Mouse (Mus musculus) cerebellum, adult 2 months (tissue): ENCODE data around the gene Syt1. TPM values are rescaled to one million over a fixed set of nuclear protein-coding genes. Genes with fewer than 3 reads are reported as not detected.

Experiments used
- DNase-seq, 2 experiments: peaks; one replicate each; pipeline ENCODE4 v3.0.0; 2021
- H3K27ac ChIP-seq: fragments of 200-500 bp; 2 replicates; pipeline ENCODE4 v1.5.1; 2012; ENCODE audit warnings: low read length, control low read depth, inconsistent platforms; ENCODE audit not compliant: insufficient read depth
- H3K27me3 ChIP-seq: fragments of 200-500 bp; 2 replicates; pipeline ENCODE4 v1.6.1; 2012; ENCODE audit warnings: inconsistent platforms, mild to moderate bottlenecking, low read length, moderate library complexity; ENCODE audit not compliant: control insufficient read depth, insufficient read depth
- H3K4me1 ChIP-seq: fragments of 200-500 bp; 2 replicates; pipeline ENCODE4 v1.6.1; 2011; ENCODE audit warnings: low read length; ENCODE audit not compliant: control insufficient read depth, insufficient read depth
- H3K4me3 ChIP-seq: fragments of 200-500 bp; replicated peaks from 2 replicates; pipeline ENCODE3; 2011; ENCODE audit warnings: mild to moderate bottlenecking, low read depth, low read length, control low read depth; ENCODE audit not compliant: insufficient read depth
- CTCF ChIP-seq: fragments of 200-500 bp; IDR thresholded peaks from 2 replicates; pipeline ENCODE4 v1.5.1; 2011; ENCODE audit warnings: low read depth, mild to moderate bottlenecking, control low read depth, low read length, moderate library complexity, borderline replicate concordance; ENCODE audit not compliant: insufficient read depth
- POLR2A ChIP-seq: fragments of 200-500 bp; IDR thresholded peaks from 2 replicates; pipeline ENCODE4 v1.6.1; 2011; ENCODE audit warnings: low read length, control low read depth, borderline replicate concordance; ENCODE audit not compliant: insufficient read depth
- WGBS: fragments of 180-500 bp; shearing (Covaris S2); methylation state at CpG from one replicate; pipeline ENCODE4 v1.1.7; 2018; 5-methylcytosine and 5-hydroxymethylcytosine counted together
- polyA plus RNA-seq: library from polyadenylated mRNA; depleted of rRNA; stranded (reverse); fragments of >200 nt; gene quantifications from 2 replicates; pipeline ENCODE4 v1.2.3, GENCODE M21; 2012; rRNA removed

Gene Syt1
- polyA plus RNA-seq, result 209 and 224 TPM in 2 replicates

DNA sequence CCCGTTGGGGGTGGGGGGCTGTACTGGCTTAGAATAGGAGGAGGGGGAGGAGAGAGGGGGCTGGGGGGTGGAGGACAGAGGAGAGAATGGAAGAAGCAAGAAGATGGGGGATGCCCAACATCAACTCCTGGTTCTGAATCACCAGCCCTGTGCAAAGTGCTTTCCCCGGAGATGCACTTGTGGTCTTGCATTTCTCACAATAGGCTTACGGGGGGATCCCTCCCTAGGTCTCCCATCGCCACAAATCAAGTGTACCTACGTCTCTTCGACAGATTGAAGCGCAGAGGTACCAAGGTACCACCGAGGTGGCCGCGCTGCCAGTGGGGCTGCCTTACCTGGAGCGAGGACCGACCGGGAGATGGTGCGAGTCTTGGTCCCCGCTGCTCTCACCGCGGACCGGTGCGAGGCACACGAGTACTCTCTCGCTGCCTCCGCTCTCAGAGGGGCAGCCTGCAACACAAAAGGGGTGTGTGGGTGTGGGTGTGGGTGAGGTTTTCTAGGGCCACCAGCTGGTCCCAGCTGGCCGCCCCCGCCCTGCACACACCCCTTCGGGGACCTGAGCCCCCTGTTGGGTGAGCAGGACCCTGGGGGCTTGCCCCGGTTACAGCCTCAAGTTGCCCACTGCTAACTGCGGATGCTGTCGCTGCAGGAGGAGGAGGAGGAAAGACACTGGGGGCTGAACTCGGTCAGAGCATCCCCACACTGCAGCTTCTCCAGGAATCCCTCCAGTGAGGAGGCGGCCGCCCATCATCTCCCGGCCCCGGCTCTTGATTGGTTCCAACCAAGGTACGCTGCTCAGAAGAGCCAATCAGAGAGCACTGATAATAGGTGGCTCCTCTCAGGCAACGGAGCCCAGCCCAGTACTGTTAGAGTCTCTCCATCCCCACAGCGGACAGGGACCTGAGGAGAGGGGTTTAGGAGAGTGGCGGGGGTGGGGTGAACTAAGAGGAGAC, at the start of gene Syt1:
Syt1 (minus strand) TSS at position 742 of the 953 bp plus-strand sequence.
- Histone ChIP-seq H3K4me3 (peak within 1 kb of the TSS; percentile 63), H3K27ac (peak within 1 kb of the TSS; percentile 82), H3K4me1 (peaks cover 3% of the 10 kb centered on the region; the same call in 1 of the 2 replicates), H3K27me3 (no peaks in the 10 kb centered on the region)
- peak; percentile 94 to 97 for DNase-seq
- TF ChIP-seq POLR2A, result peak; percentile 83
- no peak for TF ChIP-seq CTCF
- WGBS, result under 1% methylated on average over 37 of the region's 37 CpGs

DNA sequence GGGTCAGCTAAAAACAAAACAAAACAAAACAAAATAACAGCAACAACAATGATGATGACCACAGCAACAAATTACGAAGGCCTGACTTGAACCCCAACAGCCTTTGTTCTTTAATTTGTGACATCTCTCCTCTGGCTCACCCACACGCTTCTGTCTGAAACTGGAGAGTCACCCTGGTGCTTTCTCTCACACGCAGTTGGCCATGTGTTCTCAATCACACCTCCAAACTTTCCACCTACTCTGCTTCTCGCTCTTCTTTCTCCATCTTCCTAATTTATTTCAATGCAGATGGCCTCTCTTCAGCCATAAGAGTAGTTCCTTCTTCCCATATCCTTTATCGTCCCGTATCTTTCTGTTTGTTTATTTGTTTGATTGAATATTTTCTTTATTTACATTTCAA, 45.7 kb upstream of the Syt1 start:
- Histone ChIP-seq H3K27me3 (no peaks in the 10 kb centered on the region), H3K4me1 (no peaks in the 10 kb centered on the region), H3K27ac (no peak overlapping the region), H3K4me3 (no peak overlapping the region)
- TF ChIP-seq CTCF (no peak), POLR2A (no peak)
- no peak for DNase-seq
- WGBS, result 92% methylated on average over 6 of the region's 6 CpGs

DNA sequence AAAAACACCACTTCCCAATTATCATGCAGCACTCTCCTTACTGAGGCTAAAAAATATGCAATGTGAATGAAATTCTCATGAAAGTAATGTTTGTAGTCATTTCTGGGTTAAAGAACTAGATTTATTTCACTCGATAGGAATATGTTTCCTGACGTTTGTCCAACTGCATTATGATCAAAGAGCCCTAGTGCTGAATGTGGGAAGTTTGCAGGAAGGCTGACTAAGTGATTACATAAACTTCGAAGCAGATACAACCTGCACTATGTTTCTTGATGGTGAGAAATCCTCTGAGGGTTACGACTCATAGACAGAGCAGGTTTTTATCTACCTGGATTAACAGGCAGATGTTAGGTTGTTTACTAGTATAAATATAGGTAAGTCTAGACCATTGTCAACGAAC, 36.8 kb upstream of the Syt1 start:
- Histone ChIP-seq H3K4me1 (no peaks in the 10 kb centered on the region), H3K27me3 (no peaks in the 10 kb centered on the region), H3K4me3 (no peak overlapping the region), H3K27ac (no peak overlapping the region)
- no peak for DNase-seq
- WGBS, result 90% methylated on average over 5 of the region's 5 CpGs
- TF ChIP-seq POLR2A (no peak), CTCF (no peak)

- WGBS, result 96% methylated on average over 2 of the region's 2 CpGs
- TF ChIP-seq POLR2A, result no peak
- TF ChIP-seq CTCF, result no peak
- H3K4me1 ChIP-seq, result no peaks in the 10 kb centered on the region
- H3K4me3 ChIP-seq, result no peak overlapping the region
- no peaks in the 10 kb centered on the region for H3K27me3 ChIP-seq
- H3K27ac ChIP-seq, result no peak overlapping the region
- DNase-seq, result no peak
Observed at GRCm38 (mm10) chr10:109046988-109047387, 36.2 kb upstream of the Syt1 start.

DNA sequence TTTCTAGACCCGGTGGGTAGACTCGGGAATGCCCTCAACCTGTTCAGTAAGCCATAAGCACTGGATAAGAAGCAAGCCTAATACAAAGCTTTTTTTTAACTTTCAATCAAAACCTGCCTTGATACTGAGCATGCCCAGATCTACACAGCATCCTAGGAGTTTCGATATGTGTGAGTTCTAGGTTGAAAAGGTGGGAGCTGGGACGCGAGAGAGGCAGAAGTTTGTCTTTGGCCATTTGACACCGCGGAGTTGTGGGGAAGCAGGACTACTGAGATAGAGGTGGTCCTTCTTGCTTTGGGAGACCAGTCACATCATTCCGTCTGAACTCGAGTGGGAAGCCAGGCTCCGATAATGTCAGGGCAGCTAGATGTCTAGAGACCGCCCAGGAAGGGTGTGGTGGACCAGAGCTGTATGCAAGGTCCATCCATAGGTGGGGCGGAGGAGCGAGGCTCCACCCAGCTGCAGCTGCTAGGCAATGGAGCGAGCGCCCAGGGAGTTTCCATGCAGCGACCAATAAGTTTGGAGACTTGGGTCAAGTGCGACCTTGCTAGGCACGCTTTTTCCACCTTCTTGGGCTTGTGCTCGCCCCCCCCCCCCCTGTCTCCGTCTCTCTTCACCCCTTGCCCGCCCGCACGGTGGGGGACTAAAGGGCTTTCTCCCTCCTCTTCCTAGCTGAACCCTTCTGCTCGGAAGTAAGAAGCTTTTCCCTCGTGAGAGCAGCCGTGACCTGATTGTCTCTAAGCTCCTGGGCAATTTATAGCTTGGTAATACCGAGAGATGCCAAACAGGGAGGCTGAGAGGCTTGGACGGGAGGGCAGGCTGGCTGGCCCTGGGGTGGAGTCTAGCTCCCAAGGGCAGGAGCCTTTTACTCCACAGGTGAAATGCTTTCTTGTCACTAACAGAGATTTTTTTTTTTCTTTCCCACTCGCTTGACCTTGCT, 714 bp upstream of the Syt1 start:
- TF ChIP-seq CTCF, result no peak
- 0 out of 2 replicates have a peak, but pooled peaks have one; percentile 22 for TF ChIP-seq POLR2A
- 2% methylated on average over 28 of the region's 29 CpGs for WGBS

DNA sequence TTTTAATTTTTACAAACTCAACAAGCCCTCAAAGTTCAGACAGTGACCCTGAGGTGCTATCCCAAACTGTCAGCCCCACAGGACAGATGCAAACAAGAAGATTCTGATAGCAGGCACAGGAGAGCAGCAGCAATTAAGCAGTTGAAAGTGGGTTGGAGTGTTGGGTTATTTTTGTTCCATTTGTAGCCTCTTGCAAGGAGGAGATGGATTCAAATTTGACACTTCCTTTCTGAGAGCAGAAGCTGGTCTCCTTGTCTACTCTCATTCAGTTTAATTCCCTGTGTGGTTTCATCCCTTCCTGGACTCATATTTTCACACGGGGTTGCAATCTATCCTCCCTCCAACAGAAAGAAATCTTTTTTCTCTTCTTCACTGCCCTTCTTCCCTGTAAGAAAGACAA, 951 bp downstream of the Syt1 start:
- Histone ChIP-seq H3K4me1 (peaks cover 7% of the 10 kb centered on the region; the same call in 1 of the 2 replicates), H3K27ac (peak overlapping the region; percentile 28; the same call in 1 of the 2 replicates), H3K4me3 (peak overlapping the region; percentile 63), H3K27me3 (no peaks in the 10 kb centered on the region)
- TF ChIP-seq CTCF, result no peak
- no peak for TF ChIP-seq POLR2A
- peak; percentile 29 to 31 for DNase-seq
- 0% methylated on average over 1 of the region's 1 CpGs for WGBS

More for the DNA sequence above, 714 bp upstream of the Syt1 start:
- H3K27ac ChIP-seq, result peak overlapping the region; percentile 14
- DNase-seq, result peak; percentile 79 to 82
- no peaks in the 10 kb centered on the region for H3K27me3 ChIP-seq
- H3K4me1 ChIP-seq, result no peaks in the 10 kb centered on the region; the same call in 1 of the 2 replicates
- peak overlapping the region; percentile 63 for H3K4me3 ChIP-seq

- no peak for TF ChIP-seq POLR2A
- no peak for TF ChIP-seq CTCF
- WGBS, result 28% methylated on average over 13 of the region's 13 CpGs
- Histone ChIP-seq H3K27ac (no peak overlapping the region; the same call in 1 of the 2 replicates), H3K4me1 (peaks cover 14% of the 10 kb centered on the region; the same call in 1 of the 2 replicates), H3K27me3 (no peaks in the 10 kb centered on the region), H3K4me3 (peak overlapping the region; percentile 60)
- peak; percentile 17 to 41 for DNase-seq
Observed at GRCm38 (mm10) chr10:109008456-109008855, 2.3 kb downstream of the Syt1 start.
